Mouse (Mus musculus): ENCODE data around the gene Gtpbp3. TPM values are rescaled to one million over a fixed set of nuclear protein-coding genes. Genes with fewer than 3 reads are reported as not detected.

Gene Gtpbp3
- polyA plus RNA-seq (2017; shearing (Covaris generic)): 1 to 10 TPM; 4.2 to 7.7 TPM

GRCm38 (mm10) chr8:71487691-71488445 is at the start of gene Gtpbp3:
TSS of gene Gtpbp3 (plus strand) at chr8:71488103.

GRCm38 (mm10) chr8:71463188-71464033 is 24.5 kb upstream of the Gtpbp3 start, which contains the start of gene Abhd8:
TSS of gene Abhd8 (minus strand) at chr8:71463655.

GRCm38 (mm10) chr8:71464513-71465500 is 23.1 kb upstream of the Gtpbp3 start, which contains the start of gene Mrpl34:
TSS of gene Mrpl34 (plus strand) at chr8:71464959.

GRCm38 (mm10) chr8:71468916-71469315 is 19.0 kb upstream of the Gtpbp3 start, which contains the start of gene Dda1:
TSS of gene Dda1 (plus strand) at chr8:71469199.

GRCm38 (mm10) chr8:71485142-71486135 is 2.5 kb upstream of the Gtpbp3 start, which contains the start of gene Ano8:
TSS of gene Ano8 (minus strand) at chr8:71485963.

GRCm38 (mm10) chr8:71511644-71512043 is 23.7 kb downstream of the Gtpbp3 start, which contains the start of gene Plvap:
TSS of gene Plvap (minus strand) at chr8:71511752.

GRCm38 (mm10) chr8:71525226-71526050 is 37.5 kb downstream of the Gtpbp3 start, which contains the start of gene Ccdc194:
TSS of gene Ccdc194 (minus strand) at chr8:71525711.

GRCm38 (mm10) chr8:71537028-71537867 is 49.3 kb downstream of the Gtpbp3 start, which contains the start of gene Bst2:
TSS of gene Bst2 (minus strand) at chr8:71537456.

GRCm38 (mm10) chr8:71542632-71543343 is 54.9 kb downstream of the Gtpbp3 start, which contains the start of gene Mvb12a:
TSS of gene Mvb12a (plus strand) at chr8:71542922.

Other genes starting within 250 kb of the Gtpbp3 start
- gene Myo9b, start 215.4 kb upstream of the Gtpbp3 start, polyA plus RNA-seq (2017; shearing (Covaris generic)): 10 to 100 TPM; 33.9 to 66.3 TPM
- gene Haus8, start 215.2 kb upstream of the Gtpbp3 start, polyA plus RNA-seq (2017; shearing (Covaris generic)): 10 to 100 TPM; 17.6 to 28.6 TPM
- gene Use1, start 121.3 kb upstream of the Gtpbp3 start, polyA plus RNA-seq (2017; shearing (Covaris generic)): 100 to 1,000 TPM; 154 to 223 TPM
- gene Ocel1, start 116.8 kb upstream of the Gtpbp3 start, polyA plus RNA-seq (2017; shearing (Covaris generic)): 10 to 100 TPM; 18.3 to 19.4 TPM
- gene Nr2f6, start 106.1 kb upstream of the Gtpbp3 start, polyA plus RNA-seq (2017; shearing (Covaris generic)): 10 to 100 TPM in 1 of 2 experiments, 1 to 10 TPM in 1; 3.7 to 10.3 TPM
- gene Ushbp1, start 92.3 kb upstream of the Gtpbp3 start, polyA plus RNA-seq (2017; shearing (Covaris generic)): under 1 TPM; 0.12 to 0.38 TPM
- gene Babam1, start 91.2 kb upstream of the Gtpbp3 start, polyA plus RNA-seq (2017; shearing (Covaris generic)): 100 to 1,000 TPM; 107 to 109 TPM
- gene Ankle1, start 82.1 kb upstream of the Gtpbp3 start, polyA plus RNA-seq (2017; shearing (Covaris generic)): 1 to 10 TPM; 1.8 to 3.7 TPM
- 100 to 1,000 TPM; 107 to 132 TPM for gene Abhd8, start 24.4 kb upstream of the Gtpbp3 start, polyA plus RNA-seq (2017; shearing (Covaris generic))
- gene Mrpl34, start 23.1 kb upstream of the Gtpbp3 start, polyA plus RNA-seq (2017; shearing (Covaris generic)): 100 to 1,000 TPM in 1 of 2 experiments, 10 to 100 TPM in 1; 70.1 to 100 TPM
- gene Dda1, start 18.9 kb upstream of the Gtpbp3 start, polyA plus RNA-seq (2017; shearing (Covaris generic)): 100 to 1,000 TPM; 100 to 120 TPM
- gene Ano8, start 2.1 kb upstream of the Gtpbp3 start, polyA plus RNA-seq (2017; shearing (Covaris generic)): 10 to 100 TPM in 1 of 2 experiments, 1 to 10 TPM in 1; 8.5 to 17.4 TPM
- under 1 TPM in 1 of 2 experiments, not detected in 1; 0.13 TPM for gene Plvap, start 23.6 kb downstream of the Gtpbp3 start, polyA plus RNA-seq (2017; shearing (Covaris generic))
- gene Ccdc194, start 37.6 kb downstream of the Gtpbp3 start, polyA plus RNA-seq (2017; shearing (Covaris generic)): under 1 TPM in 1 of 2 experiments, not detected in 1; 0.41 TPM
- gene Bst2, start 49.4 kb downstream of the Gtpbp3 start, polyA plus RNA-seq (2017; shearing (Covaris generic)): 100 to 1,000 TPM; 103 to 118 TPM
- 100 to 1,000 TPM; 113 to 137 TPM for gene Mvb12a, start 54.8 kb downstream of the Gtpbp3 start, polyA plus RNA-seq (2017; shearing (Covaris generic))
- 1 to 10 TPM; 6.3 to 7.8 TPM for gene Tmem221, start 70.8 kb downstream of the Gtpbp3 start, polyA plus RNA-seq (2017; shearing (Covaris generic))
- under 1 TPM; 0.88 to 0.99 TPM for gene Nxnl1, start 78.5 kb downstream of the Gtpbp3 start, polyA plus RNA-seq (2017; shearing (Covaris generic))
- 1 to 10 TPM; 6.0 to 6.9 TPM for gene Slc27a1, start 80.8 kb downstream of the Gtpbp3 start, polyA plus RNA-seq (2017; shearing (Covaris generic))
- gene Pgls, start 104.1 kb downstream of the Gtpbp3 start, polyA plus RNA-seq (2017; shearing (Covaris generic)): 100 to 1,000 TPM; 120 to 124 TPM
- gene Fam129c, start 109.5 kb downstream of the Gtpbp3 start, polyA plus RNA-seq (2017; shearing (Covaris generic)): 10 to 100 TPM in 1 of 2 experiments, 1 to 10 TPM in 1; 8.8 to 20.0 TPM
- gene Colgalt1, start 122.9 kb downstream of the Gtpbp3 start, polyA plus RNA-seq (2017; shearing (Covaris generic)): 10 to 100 TPM; 24.8 to 32.1 TPM
- gene Unc13a, start 183.7 kb downstream of the Gtpbp3 start, polyA plus RNA-seq (2017; shearing (Covaris generic)): 1 to 10 TPM; 1.1 to 1.3 TPM
- 100 to 1,000 TPM; 105 to 188 TPM for gene Jak3, start 188.2 kb downstream of the Gtpbp3 start, polyA plus RNA-seq (2017; shearing (Covaris generic))
- 10 to 100 TPM; 53.6 to 59.0 TPM for gene Insl3, start 201.1 kb downstream of the Gtpbp3 start, polyA plus RNA-seq (2017; shearing (Covaris generic))
- 1 to 10 TPM; 4.3 to 5.4 TPM for gene B3gnt3, start 213.7 kb downstream of the Gtpbp3 start, polyA plus RNA-seq (2017; shearing (Covaris generic))
- 100 to 1,000 TPM; 173 to 255 TPM for gene Fcho1, start 237.6 kb downstream of the Gtpbp3 start, polyA plus RNA-seq (2017; shearing (Covaris generic))

All from activated CD4-positive, CD25-positive, alpha-beta regulatory T cell (primary cell).